Mouse (Mus musculus): ENCODE results near the gene Tmsb15l. TPM values are rescaled to one million over a fixed set of nuclear protein-coding genes. Genes with fewer than 3 reads are reported as not detected.

The Tmsb15l gene
- total and polyA plus RNA-seq, 3 experiments = 4.4 to 18.5 TPM; not detected in 1

DNA sequence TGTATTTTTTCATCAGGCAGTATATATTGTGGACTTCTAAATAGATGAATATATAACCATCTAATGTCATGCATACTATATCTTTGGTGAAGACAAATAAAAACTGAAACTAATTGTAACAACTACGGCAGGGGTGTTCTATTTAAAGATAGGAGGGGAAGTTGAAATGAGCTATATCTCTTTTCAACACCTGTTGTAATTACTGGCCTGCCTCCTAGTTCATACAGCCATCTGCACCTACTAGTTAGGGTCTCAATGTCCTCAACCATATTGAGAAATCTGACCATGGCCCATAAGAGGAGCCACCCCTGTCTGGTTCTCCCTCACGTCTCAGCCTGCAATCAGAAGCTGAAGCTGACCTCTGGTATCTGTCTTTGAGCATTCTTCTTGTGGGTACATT, 19.6 kb upstream of the Tmsb15l start:
- Histone ChIP-seq H3K27ac (ENCODE audit: insufficient read depth, low read depth) (no peak overlapping the region), H3K9me3 (replicated peaks; ENCODE audit: low read length) (no peaks in the 10 kb centered on the region), H3K4me2 (ENCODE audit: insufficient read depth, low read depth, poor library complexity, severe bottlenecking) (no peak overlapping the region), H3K27me3 (replicated peaks) (no peaks in the 10 kb centered on the region), H3K36me3 (replicated peaks in 1 of 2; ENCODE audit: control insufficient read depth in 1 of 2, insufficient read depth in 1 of 2, low read length in 1 of 2) (peaks cover 0 to 15% of the 10 kb centered on the region in 2 experiments), H3K79me2 (replicated peaks; ENCODE audit: control insufficient read depth, extremely low read depth, insufficient read depth, poor library complexity, severe bottlenecking) (no peaks in the 10 kb centered on the region), H3K9ac (ENCODE audit: insufficient read depth, low read depth) (no peak overlapping the region), H3K4me1 (ENCODE audit: control insufficient read depth in 1 of 2, insufficient read depth in 2 of 2) (peaks cover 4 to 24% of the 10 kb centered on the region in 2 experiments), H3K4me3 (replicated peaks in 1 of 3; ENCODE audit: low read depth in 2 of 3, low read length in 2 of 3, poor library complexity in 1 of 3) (no peak overlapping the region)
- dilution Hi-C loops (cut with MboI; ENCODE audit: extremely low pct_ligation_motif_present, extremely low pct_unique_long_range_greater_than_20kb, low sequenced_read_pairs) = no loop called here
- TF ChIP-seq ELF1 (IDR thresholded peaks at IDR 0.05; ENCODE audit: low read depth, low read length) (no peak), MAZ (IDR thresholded peaks at IDR 0.05; ENCODE audit: low read depth, low read length) (no peak), UBTF (IDR thresholded peaks at IDR 0.05; ENCODE audit: low read depth, low read length) (no peak), CTCF (conservative IDR thresholded peaks at IDR 0.05 in 1 of 2, IDR thresholded peaks at IDR 0.05 in 1 of 2; ENCODE audit: low read depth in 2 of 2, low read length in 2 of 2) (no peak), E2F4 (IDR thresholded peaks at IDR 0.05; ENCODE audit: insufficient replicate concordance, low read depth, low read length) (no peak), HCFC1 (IDR thresholded peaks at IDR 0.05; ENCODE audit: low read depth, low read length) (no peak), KAT2A (IDR thresholded peaks at IDR 0.05; ENCODE audit: insufficient replicate concordance, low read length) (no peak), MEF2A (IDR thresholded peaks at IDR 0.05; ENCODE audit: borderline replicate concordance, low read depth, low read length) (no peak), GABPA (IDR thresholded peaks at IDR 0.05; ENCODE audit: insufficient replicate concordance, low read depth, low read length) (no peak), MAX (IDR thresholded peaks at IDR 0.05; ENCODE audit: low read length) (no peak), RCOR1 (conservative IDR thresholded peaks at IDR 0.05; ENCODE audit: low read depth, low read length) (no peak)
- in situ Hi-C loops (cut with MboI; ENCODE audit: low pct_ligation_motif_present, low pct_unique_long_range_greater_than_20kb, low sequenced_read_pairs) = no loop called here
- no peak for DNase-seq (ENCODE audit: extremely low read depth)

DNA sequence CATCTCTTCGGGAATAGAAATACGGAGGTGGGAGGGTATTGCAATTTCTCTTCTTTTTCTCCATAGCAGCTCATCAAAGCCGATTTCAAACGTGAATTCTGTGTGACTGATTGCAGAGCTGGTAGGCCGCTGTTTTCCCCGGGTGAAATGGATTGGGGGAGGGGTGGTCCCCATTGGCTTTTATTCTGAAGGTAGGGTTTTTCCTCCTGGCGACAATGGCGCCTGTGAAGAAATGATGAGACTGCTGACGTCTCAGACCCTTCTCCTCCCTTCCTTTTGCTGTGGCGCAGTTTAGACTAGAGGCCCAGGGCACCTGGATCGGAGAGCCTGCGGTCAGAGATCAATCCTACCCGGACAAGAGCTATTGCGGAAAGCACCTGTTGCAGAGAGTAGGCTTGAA, 17.0 kb upstream of the Tmsb15l start:
- H3K4me2 ChIP-seq (ENCODE audit: insufficient read depth, low read depth, poor library complexity, severe bottlenecking) = peak overlapping the region; percentile 21
- no peaks in the 10 kb centered on the region for H3K79me2 ChIP-seq (replicated peaks; ENCODE audit: control insufficient read depth, extremely low read depth, insufficient read depth, poor library complexity, severe bottlenecking)
- peak overlapping the region in 2 of 3 experiments; percentile 54 to 82 for H3K4me3 ChIP-seq (replicated peaks in 1 of 3; ENCODE audit: low read depth in 2 of 3, low read length in 2 of 3, poor library complexity in 1 of 3)
- TF ChIP-seq POLR2AphosphoS2 (IDR thresholded peaks at IDR 0.05; ENCODE audit: low read depth, low read length) = no peak
- no peak for TF ChIP-seq RAD21 (IDR thresholded peaks at IDR 0.05; ENCODE audit: low read depth, low read length)
- no peak for TF ChIP-seq MYC (IDR thresholded peaks at IDR 0.05; ENCODE audit: low read depth, low read length)
- TF ChIP-seq NELFE (IDR thresholded peaks at IDR 0.05; ENCODE audit: low read depth, low read length) = no peak
- no peak for TF ChIP-seq PAX5 (IDR thresholded peaks at IDR 0.05; ENCODE audit: low read length)
- TF ChIP-seq EP300 (IDR thresholded peaks at IDR 0.05; ENCODE audit: low read length) = no peak
- no peak for TF ChIP-seq MEF2A (IDR thresholded peaks at IDR 0.05; ENCODE audit: borderline replicate concordance, low read depth, low read length)
- TF ChIP-seq ZNF384 (IDR thresholded peaks at IDR 0.05; ENCODE audit: low read depth, low read length) = no peak
- TF ChIP-seq IRF4 (IDR thresholded peaks at IDR 0.05; ENCODE audit: low read depth, low read length) = no peak
- TF ChIP-seq JUN (IDR thresholded peaks at IDR 0.05; ENCODE audit: insufficient read depth, low read depth, low read length) = no peak
- TF ChIP-seq GABPA (IDR thresholded peaks at IDR 0.05; ENCODE audit: insufficient replicate concordance, low read depth, low read length) = no peak
- no peak for TF ChIP-seq ETS1 (conservative IDR thresholded peaks at IDR 0.05; ENCODE audit: low read depth, low read length)
- TF ChIP-seq HCFC1 (IDR thresholded peaks at IDR 0.05; ENCODE audit: low read depth, low read length) = no peak
- no peak for TF ChIP-seq CHD1 (IDR thresholded peaks at IDR 0.05; ENCODE audit: low read depth, low read length)
- no peak for TF ChIP-seq E2F4 (IDR thresholded peaks at IDR 0.05; ENCODE audit: insufficient replicate concordance, low read depth, low read length)
- TF ChIP-seq SIN3A (IDR thresholded peaks at IDR 0.05; ENCODE audit: low read length) = no peak
- TF ChIP-seq ZKSCAN1 (IDR thresholded peaks at IDR 0.05; ENCODE audit: borderline replicate concordance, low read depth, low read length) = no peak
- no peak for TF ChIP-seq CTCF (conservative IDR thresholded peaks at IDR 0.05 in 1 of 2, IDR thresholded peaks at IDR 0.05 in 1 of 2; ENCODE audit: low read depth in 2 of 2, low read length in 2 of 2)
- TF ChIP-seq BHLHE40 (IDR thresholded peaks at IDR 0.05; ENCODE audit: low read depth, low read length) = no peak
- H3K9ac ChIP-seq (ENCODE audit: insufficient read depth, low read depth) = no peak overlapping the region; the same call in 1 of the 2 replicates
- DNase-seq (ENCODE audit: extremely low read depth) = no peak
- in situ Hi-C loops (cut with MboI; ENCODE audit: low pct_ligation_motif_present, low pct_unique_long_range_greater_than_20kb, low sequenced_read_pairs) = no loop called here
- dilution Hi-C loops (cut with MboI; ENCODE audit: extremely low pct_ligation_motif_present, extremely low pct_unique_long_range_greater_than_20kb, low sequenced_read_pairs) = no loop called here
- no peak overlapping the region for H3K27ac ChIP-seq (ENCODE audit: insufficient read depth, low read depth)
- H3K4me1 ChIP-seq (ENCODE audit: control insufficient read depth in 1 of 2, insufficient read depth in 2 of 2) = peaks cover 4 to 27% of the 10 kb centered on the region in 2 experiments
- H3K36me3 ChIP-seq (replicated peaks in 1 of 2; ENCODE audit: control insufficient read depth in 1 of 2, insufficient read depth in 1 of 2, low read length in 1 of 2) = peaks cover 0 to 9% of the 10 kb centered on the region in 2 experiments
- H3K27me3 ChIP-seq (replicated peaks) = no peaks in the 10 kb centered on the region
- H3K9me3 ChIP-seq (replicated peaks; ENCODE audit: low read length) = no peaks in the 10 kb centered on the region
